Mouse (Mus musculus) forebrain, embryonic 14.5 days (tissue): ENCODE results near the gene Rpl23. TPM values are rescaled to one million over a fixed set of nuclear protein-coding genes. Genes with fewer than 3 reads are reported as not detected.
"Not testable (repeated sequence)": the region's sequence is repeated elsewhere in the genome, so short reads cannot be mapped to it uniquely, and the experiment has no call there.

Experiments used
- ATAC-seq: fragments of 200-750 bp; cut with Nextera tagmentation; 2 replicates; pipeline ENCODE4 v1.8.0; 2017; ENCODE audit warnings: mild to moderate bottlenecking, moderate library complexity
- DNase-seq: peaks from one replicate; pipeline ENCODE4 v3.0.0-alpha.2; 2015; ENCODE audit warnings: low spot score
- H3K27ac ChIP-seq: fragments of 300-500 bp; sonication (generic); 2 replicates; pipeline ENCODE4 v1.5.1; 2014; ENCODE audit warnings: low read depth, mild to moderate bottlenecking, control low read depth, low read length, moderate library complexity
- H3K27me3 ChIP-seq: fragments of 300-500 bp; sonication (generic); replicated peaks from 2 replicates; pipeline ENCODE4 v1.6.1; 2014; ENCODE audit warnings: low read length, control low read depth, mixed read lengths; ENCODE audit not compliant: control insufficient read depth, insufficient read depth
- H3K36me3 ChIP-seq: fragments of 300-500 bp; sonication (generic); 2 replicates; pipeline ENCODE4 v1.6.1; 2014; ENCODE audit warnings: low read length, control low read depth; ENCODE audit not compliant: control insufficient read depth, insufficient read depth
- H3K4me1 ChIP-seq: fragments of 300-500 bp; sonication (generic); 2 replicates; pipeline ENCODE4 v1.6.1; 2014; ENCODE audit warnings: antibody characterized with exemption, low read length, control low read depth; ENCODE audit not compliant: control insufficient read depth, insufficient read depth
- H3K4me2 ChIP-seq: fragments of 300-500 bp; sonication (generic); 2 replicates; pipeline ENCODE4 v1.6.1; 2014; ENCODE audit warnings: mild to moderate bottlenecking, control low read depth, low read length
- H3K4me3 ChIP-seq: fragments of 300-500 bp; sonication (generic); 2 replicates; pipeline ENCODE4 v1.5.1; 2014; ENCODE audit warnings: low read depth, low read length, control low read depth
- H3K9ac ChIP-seq: fragments of 300-500 bp; sonication (generic); 2 replicates; pipeline ENCODE4 v1.6.1; 2014; ENCODE audit warnings: mild to moderate bottlenecking, low read length, control low read depth, moderate library complexity
- H3K9me3 ChIP-seq: fragments of 300-500 bp; sonication (generic); replicated peaks from 2 replicates; pipeline ENCODE4 v1.6.1; 2016; ENCODE audit warnings: low read length, control low read depth, mixed read lengths; ENCODE audit not compliant: control insufficient read depth
- WGBS: fragments of 180-500 bp; shearing (Covaris S2); extraction: QIAGEN DNeasy Blood & Tissue Kit; methylation state at CpG from one replicate; pipeline ENCODE4 v1.1.7; 2014; 5-methylcytosine and 5-hydroxymethylcytosine counted together
- microRNA-seq: library from miRNA; unstranded; fragments of <30 nt; microRNA quantifications from one replicate; pipeline ENCODE4, GENCODE M21; 2016
- polyA plus RNA-seq: library from polyadenylated mRNA; unstranded; fragments of >200 nt; fragmentation: Nextera tagmentation; extraction: Ambion mirVana; gene quantifications from 2 replicates; pipeline ENCODE4 v1.2.1, GENCODE M21; 2014

Rpl23 gene
- polyA plus RNA-seq, 1 experiment from 2014 or later: 451 TPM

DNA sequence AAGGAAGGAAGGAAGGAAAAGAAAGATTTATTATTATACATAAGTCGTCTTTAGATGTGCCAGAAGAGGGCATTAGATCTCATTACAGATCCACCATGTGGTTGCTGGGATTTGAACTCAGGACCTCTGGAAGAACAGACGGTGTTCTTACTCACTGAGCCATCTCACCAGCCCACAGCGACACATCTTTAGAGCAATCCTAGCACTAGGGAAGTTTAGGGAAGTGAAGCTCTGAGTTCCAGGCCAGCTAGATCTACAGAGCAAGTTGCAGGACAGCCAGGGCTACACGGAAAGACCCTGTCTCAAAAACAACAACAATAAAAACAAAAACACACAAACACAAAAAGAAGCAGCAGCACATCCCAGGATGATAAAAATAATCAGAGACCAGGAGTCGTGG, 47.4 kb downstream of the Rpl23 start:
- H3K36me3 ChIP-seq: peaks cover 21% of the 10 kb centered on the region
- not testable (repeated sequence) for DNase-seq, H3K4me1 ChIP-seq, H3K27ac ChIP-seq, H3K27me3 ChIP-seq, H3K4me2 ChIP-seq, H3K4me3 ChIP-seq, H3K9me3 ChIP-seq, H3K9ac ChIP-seq, ATAC-seq
- WGBS: 93% methylated on average over 5 of the region's 5 CpGs

DNA sequence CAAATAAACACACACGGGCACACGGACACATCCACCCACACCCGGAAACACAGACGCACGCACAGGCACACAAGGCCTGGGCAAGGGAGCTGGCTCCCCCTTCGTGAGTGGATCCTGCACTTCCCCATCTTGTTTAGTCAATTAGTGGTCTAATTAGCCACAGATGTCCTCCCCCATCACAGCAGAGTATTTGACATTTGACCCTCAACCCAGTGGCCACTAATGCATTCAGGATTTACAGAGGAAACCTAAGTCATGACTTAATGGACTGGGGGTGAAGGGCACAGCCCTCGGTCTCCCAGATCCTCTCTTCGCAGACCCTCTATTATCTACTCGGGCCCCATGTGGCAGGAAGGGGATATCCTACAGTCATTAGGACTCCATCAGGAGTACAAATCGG, 48.5 kb downstream of the Rpl23 start:
- no peak overlapping the region for H3K9ac ChIP-seq
- H3K9me3 ChIP-seq: no peaks in the 10 kb centered on the region
- ATAC-seq (no peak), DNase-seq (no peak)
- no peak overlapping the region for H3K4me3 ChIP-seq
- peaks cover 32% of the 10 kb centered on the region for H3K36me3 ChIP-seq
- no peak overlapping the region for H3K27ac ChIP-seq
- H3K4me2 ChIP-seq: no peak overlapping the region
- peaks cover 2% of the 10 kb centered on the region; the same call in 1 of the 2 replicates for H3K4me1 ChIP-seq
- WGBS: 37% methylated on average over 10 of the region's 10 CpGs
- no peaks in the 10 kb centered on the region for H3K27me3 ChIP-seq

DNA sequence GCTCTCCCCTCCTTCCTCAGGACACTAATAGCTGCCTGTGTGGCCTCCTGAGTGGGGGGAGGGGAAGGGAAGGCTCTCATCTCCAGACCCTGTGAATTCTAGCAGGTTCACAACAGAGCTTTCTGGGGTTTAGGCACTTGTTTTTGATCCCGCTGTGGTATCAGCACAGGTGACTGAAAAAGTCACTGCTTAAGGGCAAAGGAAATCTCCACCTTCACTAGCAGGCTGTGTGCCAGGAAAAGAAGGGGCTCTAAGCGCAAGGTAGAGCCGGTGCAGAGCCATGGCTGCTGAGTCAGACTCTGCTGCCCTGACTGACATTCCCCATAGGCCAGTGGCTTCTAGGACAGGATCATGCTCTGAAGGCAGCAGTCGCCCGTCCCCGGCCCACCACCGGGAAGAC, 53.5 kb downstream of the Rpl23 start:
- Histone ChIP-seq H3K4me3 (no peak overlapping the region), H3K27me3 (no peaks in the 10 kb centered on the region), H3K4me2 (no peak overlapping the region), H3K27ac (no peak overlapping the region), H3K9me3 (no peaks in the 10 kb centered on the region), H3K4me1 (peaks cover under 1% of the 10 kb centered on the region; the same call in 1 of the 2 replicates), H3K9ac (no peak overlapping the region), H3K36me3 (peaks cover 77% of the 10 kb centered on the region)
- ATAC-seq: no peak
- 88% methylated on average over 7 of the region's 7 CpGs for WGBS
- DNase-seq: no peak

DNA sequence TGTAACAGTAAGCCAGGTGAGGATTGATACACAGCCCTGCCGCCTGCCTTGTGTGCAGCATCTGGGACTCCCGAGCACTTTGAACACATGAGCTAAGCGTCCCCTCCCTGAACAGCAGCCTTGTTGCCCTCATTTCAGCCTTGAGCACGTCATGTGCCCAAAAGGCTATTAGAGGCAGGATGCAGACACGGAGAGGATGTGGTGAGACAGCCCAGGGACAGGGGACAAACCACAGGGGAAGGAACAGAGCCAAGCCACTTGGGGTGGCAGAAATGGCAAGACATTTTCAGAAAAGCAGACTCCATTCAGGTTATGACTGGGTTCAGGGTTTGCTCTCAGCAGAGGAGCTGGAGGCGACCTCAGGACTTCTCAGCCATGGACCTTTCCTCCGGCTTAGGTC, 53.9 kb downstream of the Rpl23 start:
- H3K4me2 ChIP-seq: no peak overlapping the region
- no peaks in the 10 kb centered on the region for H3K27me3 ChIP-seq
- H3K4me3 ChIP-seq: no peak overlapping the region
- H3K9me3 ChIP-seq: no peaks in the 10 kb centered on the region
- ATAC-seq (no peak), DNase-seq (no peak)
- H3K36me3 ChIP-seq: peaks cover 81% of the 10 kb centered on the region
- WGBS: 87% methylated on average over 7 of the region's 7 CpGs
- no peaks in the 10 kb centered on the region for H3K4me1 ChIP-seq
- no peak overlapping the region for H3K27ac ChIP-seq
- no peak overlapping the region for H3K9ac ChIP-seq

Small RNAs within 50 kb of the gene (microRNA-seq; reads per million reads assigned to microRNA genes)
- 0.66 reads per million for gene Mir8102

Other genes starting within 250 kb of the Rpl23 start
- 5.6 and 6.4 TPM in 2 replicates for gene Srcin1, start 206.3 kb downstream of the Rpl23 start, polyA plus RNA-seq
- 2.5 and 3.3 TPM in 2 replicates for gene Epop, start 152.7 kb downstream of the Rpl23 start, polyA plus RNA-seq
- gene Mllt6, start 119.0 kb downstream of the Rpl23 start, polyA plus RNA-seq: 5.0 and 5.9 TPM in 2 replicates
- 17.3 and 19.5 TPM in 2 replicates for gene Cisd3, start 96.6 kb downstream of the Rpl23 start, polyA plus RNA-seq
- gene Pcgf2, start 81.9 kb downstream of the Rpl23 start, polyA plus RNA-seq: 17.6 and 21.9 TPM in 2 replicates
- 530 and 674 TPM in 2 replicates for gene Psmb3, start 79.0 kb downstream of the Rpl23 start, polyA plus RNA-seq
- gene Pip4k2b, start 37.7 kb downstream of the Rpl23 start, polyA plus RNA-seq: 6.0 and 6.9 TPM in 2 replicates
- gene Cwc25, start 15.9 kb downstream of the Rpl23 start, polyA plus RNA-seq: 9.9 and 11.1 TPM in 2 replicates
- 0.50 TPM in 1 of 2 replicates, not detected in the other for gene 1700001P01Rik, start 6.5 kb downstream of the Rpl23 start, polyA plus RNA-seq
- gene Lasp1, start 16.6 kb upstream of the Rpl23 start, polyA plus RNA-seq: 77.6 and 94.6 TPM in 2 replicates
- 20.3 and 21.5 TPM in 2 replicates for gene B230217C12Rik, start 58.3 kb upstream of the Rpl23 start, polyA plus RNA-seq
- gene Fbxo47, start 101.7 kb upstream of the Rpl23 start, polyA plus RNA-seq: 0.40 and 0.65 TPM in 2 replicates
- gene Plxdc1, start 204.0 kb upstream of the Rpl23 start, polyA plus RNA-seq: 0.48 and 0.84 TPM in 2 replicates
- 2.8 and 4.8 TPM in 2 replicates for gene Arl5c, start 213.7 kb upstream of the Rpl23 start, polyA plus RNA-seq
- gene Cacnb1, start 240.6 kb upstream of the Rpl23 start, polyA plus RNA-seq: 22.1 and 29.2 TPM in 2 replicates
- 787 and 932 TPM in 2 replicates for gene Rpl19, start 244.3 kb upstream of the Rpl23 start, polyA plus RNA-seq